Mouse (Mus musculus) heart, embryonic 12.5 days (tissue): ENCODE data around the gene Ints7. TPM values are rescaled to one million over a fixed set of nuclear protein-coding genes. Genes with fewer than 3 reads are reported as not detected.
A peak's percentile ranks its signal among the peaks of the same experiment; 100 is the strongest.

ENCODE experiments used
- ATAC-seq: fragments of 200-750 bp; cut with Nextera tagmentation; 2 replicates; pipeline ENCODE4 v1.8.0; 2017; ENCODE audit warnings: moderate TSS enrichment, moderate library complexity; ENCODE audit not compliant: insufficient number of reproducible peaks, low FRiP score
- H3K27ac ChIP-seq: fragments of 300-500 bp; sonication (generic); 2 replicates; pipeline ENCODE4 v1.5.1; 2016; ENCODE audit warnings: mild to moderate bottlenecking, moderate library complexity; ENCODE audit not compliant: poor library complexity, severe bottlenecking
- H3K27me3 ChIP-seq: fragments of 300-500 bp; sonication (generic); replicated peaks from 2 replicates; pipeline ENCODE4 v1.6.1; 2016; ENCODE audit warnings: mild to moderate bottlenecking, moderate library complexity
- H3K36me3 ChIP-seq: fragments of 300-500 bp; sonication (generic); 2 replicates; pipeline ENCODE4 v1.6.1; 2016; ENCODE audit warnings: mild to moderate bottlenecking, moderate library complexity
- H3K4me1 ChIP-seq: fragments of 300-500 bp; sonication (generic); replicated peaks from 2 replicates; pipeline ENCODE4 v1.6.1; 2016; ENCODE audit warnings: mild to moderate bottlenecking
- H3K4me2 ChIP-seq: fragments of 300-500 bp; sonication (generic); 2 replicates; pipeline ENCODE4 v1.6.1; 2016; ENCODE audit warnings: mild to moderate bottlenecking, moderate library complexity
- H3K4me3 ChIP-seq: fragments of 300-500 bp; sonication (generic); 2 replicates; pipeline ENCODE4 v1.5.1; 2016; ENCODE audit warnings: mild to moderate bottlenecking
- H3K9ac ChIP-seq: fragments of 300-500 bp; sonication (generic); 2 replicates; pipeline ENCODE4 v1.6.1; 2016; ENCODE audit warnings: mild to moderate bottlenecking, moderate library complexity
- H3K9me3 ChIP-seq: fragments of 300-500 bp; sonication (generic); replicated peaks from 2 replicates; pipeline ENCODE4 v1.6.1; 2016; ENCODE audit warnings: mild to moderate bottlenecking, moderate library complexity
- WGBS: fragments of 180-500 bp; shearing (Covaris S2); methylation state at CpG from one replicate; pipeline ENCODE4 v1.1.7; 2016; 5-methylcytosine and 5-hydroxymethylcytosine counted together
- polyA plus RNA-seq: library from polyadenylated mRNA; unstranded; fragments of >200 nt; fragmentation: Nextera tagmentation; extraction: Ambion mirVana; gene quantifications from 2 replicates; pipeline ENCODE4 v1.2.1, GENCODE M21; 2016

Gene Ints7
- polyA plus RNA-seq = 48.8 and 51.8 TPM in 2 replicates

DNA sequence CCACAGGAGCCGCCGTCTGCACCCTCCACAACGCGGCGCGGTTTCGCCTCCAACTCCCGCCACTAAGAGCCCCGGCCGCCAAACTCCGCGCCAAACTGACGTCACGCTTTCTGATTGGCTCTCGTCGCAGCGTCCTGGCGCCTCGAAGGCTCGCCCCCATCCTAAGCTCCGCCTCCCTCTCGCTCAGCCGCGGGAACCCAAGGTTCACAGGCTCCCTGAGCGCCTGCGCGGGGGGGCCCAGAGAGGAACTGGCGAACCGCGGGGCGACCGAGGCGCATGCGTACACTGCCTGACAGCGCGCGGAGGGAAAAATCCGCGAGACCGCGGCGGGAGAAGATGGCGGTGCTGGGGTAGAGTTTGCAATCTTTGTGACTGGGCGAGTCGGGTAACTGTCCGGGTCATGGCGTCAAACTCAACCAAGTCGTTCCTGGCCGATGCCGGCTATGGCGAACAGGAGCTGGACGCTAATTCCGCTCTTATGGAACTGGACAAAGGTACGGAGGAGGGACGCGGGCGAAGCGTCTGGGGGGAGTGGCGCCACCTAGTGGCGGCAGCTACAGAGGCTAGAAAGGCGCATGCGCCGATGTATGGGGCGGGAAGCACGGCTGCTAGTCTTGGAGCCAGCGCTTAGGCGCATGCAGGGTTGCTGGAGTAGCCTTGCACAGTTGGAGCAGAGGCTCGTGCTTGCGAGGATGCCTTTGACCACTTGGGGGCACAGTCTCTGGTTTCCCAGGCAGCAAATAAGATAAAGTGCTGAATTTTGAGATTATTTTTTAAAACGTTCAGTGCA lies at the start of gene Ints7, which contains the start of gene Dtl:
Ints7 (plus strand) TSS at position 179 of the 790 bp plus-strand sequence.
Dtl (minus strand) TSS at position 87 of the 790 bp plus-strand sequence.
- H3K4me3 ChIP-seq = peak within 1 kb of the TSS; percentile 67
- H3K27me3 ChIP-seq = no peaks in the 10 kb centered on the region
- H3K9ac ChIP-seq = peak within 1 kb of the TSS; percentile 78
- H3K9me3 ChIP-seq = no peaks in the 10 kb centered on the region
- ATAC-seq = peak; percentile 98
- H3K27ac ChIP-seq = peak within 1 kb of the TSS; percentile 90
- H3K36me3 ChIP-seq = peaks cover 11% of the 10 kb centered on the region
- peaks cover 20% of the 10 kb centered on the region for H3K4me1 ChIP-seq
- WGBS = under 1% methylated on average over 70 of the region's 70 CpGs
- H3K4me2 ChIP-seq = peak within 1 kb of the TSS; percentile 77

DNA sequence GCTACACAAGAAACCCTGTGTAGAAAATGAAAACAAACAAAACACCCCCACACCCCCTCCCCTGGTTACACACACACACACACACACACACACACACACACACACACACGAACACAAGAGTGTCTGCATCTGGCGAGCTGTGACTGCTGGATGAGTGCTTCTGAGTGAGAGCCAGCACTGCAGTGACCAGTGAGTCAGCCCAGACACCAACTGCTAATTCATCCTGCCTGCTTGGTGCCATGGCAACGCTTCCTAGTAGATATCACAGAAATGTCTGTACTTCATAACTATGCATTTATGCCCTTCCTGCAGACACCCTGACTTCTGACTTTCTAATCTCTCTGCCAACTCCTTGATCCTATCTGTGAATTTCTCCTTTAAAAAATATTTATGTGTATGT lies 48.3 kb upstream of the Ints7 start:
- ATAC-seq = peak; percentile 59; the same call in 1 of the 2 replicates
- no peak overlapping the region for H3K27ac ChIP-seq
- H3K9ac ChIP-seq = no peak overlapping the region

GRCm38 (mm10) chr1:191527921-191528612 lies 47.4 kb upstream of the Ints7 start:
- Histone ChIP-seq H3K9me3 (no peaks in the 10 kb centered on the region), H3K9ac (no peak overlapping the region), H3K27ac (peak overlapping the region; percentile 50), H3K27me3 (no peaks in the 10 kb centered on the region), H3K4me2 (no peak overlapping the region), H3K36me3 (no peaks in the 10 kb centered on the region), H3K4me3 (no peak overlapping the region), H3K4me1 (peaks cover 22% of the 10 kb centered on the region)
- no peak for ATAC-seq
- WGBS = 48% methylated on average over 4 of the region's 4 CpGs

More for the DNA sequence above, 48.3 kb upstream of the Ints7 start:
- Histone ChIP-seq H3K9me3 (no peaks in the 10 kb centered on the region), H3K36me3 (no peaks in the 10 kb centered on the region), H3K4me3 (no peak overlapping the region), H3K4me2 (no peak overlapping the region), H3K27me3 (no peaks in the 10 kb centered on the region), H3K4me1 (peaks cover 22% of the 10 kb centered on the region)
- 56% methylated on average over 3 of the region's 3 CpGs for WGBS

- H3K27me3 ChIP-seq = no peaks in the 10 kb centered on the region
- H3K9me3 ChIP-seq = no peaks in the 10 kb centered on the region
- WGBS = 74% methylated on average over 2 of the region's 2 CpGs
- ATAC-seq = no peak
- H3K4me1 ChIP-seq = peaks cover 22% of the 10 kb centered on the region
- H3K4me2 ChIP-seq = no peak overlapping the region
- no peaks in the 10 kb centered on the region for H3K36me3 ChIP-seq
- no peak overlapping the region for H3K9ac ChIP-seq
- H3K27ac ChIP-seq = no peak overlapping the region
- H3K4me3 ChIP-seq = no peak overlapping the region
Observed at GRCm38 (mm10) chr1:191529406-191529805, 46.0 kb upstream of the Ints7 start.

- no peak overlapping the region for H3K4me3 ChIP-seq
- no peaks in the 10 kb centered on the region for H3K9me3 ChIP-seq
- H3K27me3 ChIP-seq = no peaks in the 10 kb centered on the region
- no peak overlapping the region for H3K27ac ChIP-seq
- ATAC-seq = no peak
- 0 out of 2 replicates have a peak, but pooled peaks cover 3% of the 10 kb centered on the region for H3K36me3 ChIP-seq
- WGBS = 45% methylated on average over 1 of the region's 1 CpGs
- peaks cover 22% of the 10 kb centered on the region for H3K4me1 ChIP-seq
- no peak overlapping the region for H3K4me2 ChIP-seq
- no peak overlapping the region for H3K9ac ChIP-seq
Observed at GRCm38 (mm10) chr1:191531023-191531422, 44.4 kb upstream of the Ints7 start.

DNA sequence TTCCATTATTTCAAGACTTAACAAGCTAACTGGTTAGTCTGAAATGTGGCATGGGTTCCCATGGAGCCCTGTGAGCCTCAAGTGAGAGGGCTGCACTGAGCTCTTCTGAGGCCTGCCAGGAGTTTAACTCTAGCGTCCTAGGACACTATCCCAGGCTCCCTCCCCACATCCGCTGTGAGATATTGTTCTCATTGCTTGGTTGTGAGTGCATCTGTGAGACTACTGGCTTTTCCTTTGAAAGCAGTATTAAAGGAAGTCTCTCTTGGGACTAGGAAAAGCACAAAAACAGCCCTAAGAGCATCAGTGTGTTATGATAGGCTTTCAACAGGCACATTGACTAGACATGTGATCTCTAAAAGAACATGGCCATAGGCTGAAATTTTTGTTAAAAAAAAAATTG lies 40.5 kb upstream of the Ints7 start:
- no peak for ATAC-seq
- Histone ChIP-seq H3K4me1 (peaks cover 8% of the 10 kb centered on the region), H3K27ac (no peak overlapping the region), H3K36me3 (peaks cover 10% of the 10 kb centered on the region), H3K4me2 (no peak overlapping the region), H3K4me3 (no peak overlapping the region), H3K9ac (no peak overlapping the region), H3K27me3 (no peaks in the 10 kb centered on the region), H3K9me3 (no peaks in the 10 kb centered on the region)
- 61% methylated on average over 2 of the region's 2 CpGs for WGBS

GRCm38 (mm10) chr1:191540300-191540699 lies 35.1 kb upstream of the Ints7 start:
- no peak overlapping the region for H3K9ac ChIP-seq
- no peaks in the 10 kb centered on the region for H3K9me3 ChIP-seq
- H3K27me3 ChIP-seq = no peaks in the 10 kb centered on the region
- H3K4me2 ChIP-seq = no peak overlapping the region
- no peak for ATAC-seq
- peaks cover 23% of the 10 kb centered on the region for H3K4me1 ChIP-seq
- no peak overlapping the region for H3K4me3 ChIP-seq
- WGBS = 70% methylated on average over 2 of the region's 2 CpGs
- no peak overlapping the region for H3K27ac ChIP-seq
- peaks cover 40% of the 10 kb centered on the region for H3K36me3 ChIP-seq

GRCm38 (mm10) chr1:191541014-191541413 lies 34.4 kb upstream of the Ints7 start:
- 72% methylated on average over 9 of the region's 9 CpGs for WGBS
- Histone ChIP-seq H3K27me3 (no peaks in the 10 kb centered on the region), H3K4me3 (no peak overlapping the region), H3K9me3 (no peaks in the 10 kb centered on the region), H3K4me1 (peaks cover 23% of the 10 kb centered on the region), H3K36me3 (peaks cover 43% of the 10 kb centered on the region), H3K4me2 (no peak overlapping the region), H3K9ac (no peak overlapping the region), H3K27ac (no peak overlapping the region)
- no peak for ATAC-seq

GRCm38 (mm10) chr1:191541619-191542018 lies 33.8 kb upstream of the Ints7 start:
- ATAC-seq = no peak
- Histone ChIP-seq H3K9ac (no peak overlapping the region), H3K4me2 (no peak overlapping the region), H3K27ac (no peak overlapping the region), H3K9me3 (no peaks in the 10 kb centered on the region), H3K27me3 (no peaks in the 10 kb centered on the region), H3K4me1 (peaks cover 23% of the 10 kb centered on the region), H3K36me3 (peaks cover 49% of the 10 kb centered on the region), H3K4me3 (no peak overlapping the region)
- 62% methylated on average over 4 of the region's 4 CpGs for WGBS

DNA sequence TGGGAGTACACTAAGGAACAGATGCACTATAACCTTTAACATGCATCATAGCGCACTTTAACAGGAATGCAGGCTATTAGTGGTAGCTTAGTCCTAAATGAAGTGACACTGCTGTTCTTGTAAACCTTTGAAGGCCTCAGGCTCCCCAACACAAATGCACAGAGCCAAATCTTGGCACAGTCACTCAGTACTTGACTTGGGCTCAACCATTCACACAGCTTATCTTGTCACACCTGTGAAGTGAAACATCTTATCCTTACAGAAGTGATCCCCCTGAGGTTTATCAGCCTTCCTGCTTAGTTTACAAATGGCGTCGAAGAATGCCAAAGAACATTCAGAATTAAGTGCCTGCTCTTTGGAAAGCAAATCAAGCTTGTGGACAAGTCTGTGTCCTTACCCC lies 31.7 kb upstream of the Ints7 start:
- H3K4me3 ChIP-seq = no peak overlapping the region
- H3K4me2 ChIP-seq = no peak overlapping the region
- no peak for ATAC-seq
- H3K9me3 ChIP-seq = no peaks in the 10 kb centered on the region
- no peak overlapping the region for H3K27ac ChIP-seq
- H3K27me3 ChIP-seq = no peaks in the 10 kb centered on the region
- H3K36me3 ChIP-seq = peaks cover 62% of the 10 kb centered on the region
- no peak overlapping the region for H3K9ac ChIP-seq
- WGBS = 42% methylated on average over 3 of the region's 3 CpGs
- peaks cover 23% of the 10 kb centered on the region for H3K4me1 ChIP-seq

DNA sequence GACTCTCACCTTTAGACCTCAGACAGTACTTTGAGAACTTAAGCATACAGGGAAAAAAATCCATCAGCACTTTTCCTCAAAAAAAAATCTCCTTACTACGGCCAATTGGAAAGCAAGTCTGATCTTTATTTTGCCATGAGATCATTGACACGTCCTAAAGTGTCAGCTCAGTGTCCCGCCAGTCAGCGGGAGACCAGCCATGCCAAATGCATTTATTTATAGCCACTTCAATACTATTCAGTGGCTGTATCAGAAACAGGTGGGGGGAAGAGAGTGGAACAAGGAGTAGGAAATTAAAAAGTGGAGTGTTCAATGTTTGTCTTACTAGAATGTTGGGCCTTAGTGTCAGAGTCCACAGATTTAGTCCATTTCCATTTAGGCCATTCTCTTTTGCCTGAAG lies 24.6 kb upstream of the Ints7 start:
- WGBS = 34% methylated on average over 4 of the region's 4 CpGs
- no peaks in the 10 kb centered on the region for H3K9me3 ChIP-seq
- no peak overlapping the region for H3K4me2 ChIP-seq
- H3K36me3 ChIP-seq = peaks cover 50% of the 10 kb centered on the region
- H3K4me1 ChIP-seq = peaks cover 7% of the 10 kb centered on the region; the same call in 1 of the 2 replicates
- H3K9ac ChIP-seq = no peak overlapping the region
- H3K4me3 ChIP-seq = no peak overlapping the region
- ATAC-seq = no peak
- no peaks in the 10 kb centered on the region for H3K27me3 ChIP-seq
- H3K27ac ChIP-seq = no peak overlapping the region
